Mouse (Mus musculus) neutrophil, adult 5-6 weeks (primary cell): ENCODE data around the gene Pygl. TPM values are rescaled to one million over a fixed set of nuclear protein-coding genes. Genes with fewer than 3 reads are reported as not detected.

Experiments
- ATAC-seq: fragments of 151-379, 151-347 bp; 2 replicates; pipeline ENCODE4 v1.8.0; 2017; ENCODE audit warnings: mild to moderate bottlenecking, moderate TSS enrichment; ENCODE audit not compliant: insufficient number of reproducible peaks, poor library complexity, low FRiP score, severe bottlenecking; ENCODE audit errors: extremely low read depth
- total RNA-seq: library from RNA; stranded (forward); fragments of 200-1000 nt; gene quantifications from 2 replicates; pipeline ENCODE4 v1.2.3, GENCODE M21; 2017

Gene Pygl
- total RNA-seq, result 645 and 700 TPM in 2 replicates

- no peak for ATAC-seq
These were observed at the start of gene Pygl for GRCm38 (mm10) chr12:70231294-70231693. Pygl (minus strand) TSS chr12:70231488.

- no peak for ATAC-seq
These were observed 49.6 kb upstream of the Pygl start for GRCm38 (mm10) chr12:70280930-70281329.

GRCm38 (mm10) chr12:70280381-70280780 lies 49.1 kb upstream of the Pygl start:
- no peak for ATAC-seq

GRCm38 (mm10) chr12:70277071-70277939 lies 46.0 kb upstream of the Pygl start:
- ATAC-seq, result no peak

GRCm38 (mm10) chr12:70269724-70270123 lies 38.4 kb upstream of the Pygl start:
- ATAC-seq, result no peak

- ATAC-seq, result no peak
These were observed 36.0 kb upstream of the Pygl start for GRCm38 (mm10) chr12:70267314-70267713.

GRCm38 (mm10) chr12:70266494-70266931 lies 35.2 kb upstream of the Pygl start:
- ATAC-seq, result 0 out of 2 replicates have a peak, but pooled peaks have one; percentile 6

- no peak for ATAC-seq
These were observed 32.4 kb upstream of the Pygl start for GRCm38 (mm10) chr12:70263721-70264120.

GRCm38 (mm10) chr12:70262271-70262953 lies 31.1 kb upstream of the Pygl start:
- no peak for ATAC-seq

- ATAC-seq, result peak; percentile 76
These were observed 20.1 kb upstream of the Pygl start for GRCm38 (mm10) chr12:70251210-70251884.

GRCm38 (mm10) chr12:70249616-70250157 lies 18.4 kb upstream of the Pygl start:
- no peak for ATAC-seq

GRCm38 (mm10) chr12:70247683-70248474 lies 16.6 kb upstream of the Pygl start:
- no peak for ATAC-seq

- no peak for ATAC-seq
These were observed 11.3 kb upstream of the Pygl start for GRCm38 (mm10) chr12:70242550-70242949.

- ATAC-seq, result no peak
These were observed 8.5 kb upstream of the Pygl start for GRCm38 (mm10) chr12:70239741-70240140.

- no peak for ATAC-seq
These were observed 7.3 kb upstream of the Pygl start for GRCm38 (mm10) chr12:70238604-70239003.

GRCm38 (mm10) chr12:70234938-70235484 lies 3.7 kb upstream of the Pygl start:
- 0 out of 2 replicates have a peak, but pooled peaks have one; percentile 42 for ATAC-seq

GRCm38 (mm10) chr12:70234411-70234810 lies 3.1 kb upstream of the Pygl start:
- peak; percentile 82 for ATAC-seq

GRCm38 (mm10) chr12:70233637-70234315 lies 2.5 kb upstream of the Pygl start:
- peak; percentile 37; the same call in 1 of the 2 replicates for ATAC-seq
